Mouse (Mus musculus): ENCODE results near the gene Mak.

GRCm38 (mm10) chr13:41097324-41098058 lies 18.0 kb upstream of the Mak start:
- no peak for TF ChIP-seq CTCF (IDR thresholded peaks at IDR 0.05)
- no peak for TF ChIP-seq EP300 (IDR thresholded peaks at IDR 0.05)
